Mouse (Mus musculus): ENCODE measurements around the gene Ndrg3.
"Not testable (repeated sequence)": the region's sequence is repeated elsewhere in the genome, so short reads cannot be mapped to it uniquely, and the experiment has no call there.

The Ndrg3 gene

GRCm38 (mm10) chr2:156901344-156901743, 90.5 kb downstream of the Ndrg3 start:
- no peak for DNase-seq (ENCODE audit: low read depth, low spot score)

- no peak for DNase-seq (ENCODE audit: low read depth, low spot score)
These were observed 92.7 kb downstream of the Ndrg3 start for GRCm38 (mm10) chr2:156899184-156899583.

GRCm38 (mm10) chr2:156898374-156898773, 93.5 kb downstream of the Ndrg3 start:
- DNase-seq (ENCODE audit: low read depth, low spot score), result no peak

- no peak for DNase-seq (ENCODE audit: low read depth, low spot score)
These were observed 94.8 kb downstream of the Ndrg3 start for GRCm38 (mm10) chr2:156897034-156897433.

- no peak for DNase-seq (ENCODE audit: low read depth, low spot score)
These were observed 95.4 kb downstream of the Ndrg3 start for GRCm38 (mm10) chr2:156896384-156896914.

- no peak for DNase-seq (ENCODE audit: low read depth, low spot score)
These were observed 97.2 kb downstream of the Ndrg3 start for GRCm38 (mm10) chr2:156894496-156895265.

GRCm38 (mm10) chr2:156892821-156893220, 99.0 kb downstream of the Ndrg3 start:
- no peak for DNase-seq (ENCODE audit: low read depth, low spot score)

GRCm38 (mm10) chr2:156892240-156892639, 99.6 kb downstream of the Ndrg3 start:
- no peak for DNase-seq (ENCODE audit: low read depth, low spot score)

GRCm38 (mm10) chr2:156888490-156888889, 103.4 kb downstream of the Ndrg3 start:
- DNase-seq (ENCODE audit: low read depth, low spot score), result no peak

GRCm38 (mm10) chr2:156887017-156887416, 104.8 kb downstream of the Ndrg3 start, which contains the start of gene Sla2:
Gene Sla2 (minus strand): TSS chr2:156887192.
- DNase-seq (ENCODE audit: low read depth, low spot score), result no peak

- DNase-seq (ENCODE audit: low read depth, low spot score), result no peak
These were observed 105.7 kb downstream of the Ndrg3 start for GRCm38 (mm10) chr2:156886084-156886631.

- DNase-seq (ENCODE audit: low read depth, low spot score), result not testable (repeated sequence)
These were observed 106.2 kb downstream of the Ndrg3 start for GRCm38 (mm10) chr2:156885666-156886065.

GRCm38 (mm10) chr2:156884396-156885211, 107.3 kb downstream of the Ndrg3 start:
- DNase-seq (ENCODE audit: low read depth, low spot score), result no peak

- no peak for DNase-seq (ENCODE audit: low read depth, low spot score)
These were observed 109.3 kb downstream of the Ndrg3 start for GRCm38 (mm10) chr2:156882431-156883001.

- no peak for DNase-seq (ENCODE audit: low read depth, low spot score)
These were observed 112.3 kb downstream of the Ndrg3 start for GRCm38 (mm10) chr2:156879541-156879940.

GRCm38 (mm10) chr2:156877726-156878125, 114.1 kb downstream of the Ndrg3 start:
- DNase-seq (ENCODE audit: low read depth, low spot score), result no peak

All from embryo, embryonic 11.5 days (tissue).